Comparison of ENCODE assay signal across 24 mouse cellular contexts in the genomic region with DNA sequence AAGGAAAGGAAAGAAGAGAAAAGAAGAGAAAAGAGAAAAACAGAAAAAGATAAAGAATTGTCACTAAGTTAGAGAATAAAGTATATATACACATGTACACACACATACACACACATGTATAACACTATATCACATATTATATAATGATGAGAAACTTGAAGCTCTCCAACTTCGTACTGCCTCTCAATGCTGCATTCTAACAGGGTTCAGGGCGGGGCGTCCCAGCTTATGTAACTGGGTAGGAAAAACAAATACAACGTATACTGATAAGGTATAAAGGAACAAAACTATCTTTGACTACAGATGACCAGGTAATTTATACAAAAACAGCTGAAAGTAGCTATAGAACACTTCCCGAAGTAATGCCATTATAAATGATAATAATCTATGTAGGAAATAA. TPM values are rescaled to one million over a fixed set of nuclear protein-coding genes. Genes with fewer than 3 reads are reported as not detected.
A peak's percentile ranks its signal among the peaks of the same experiment; 100 is the strongest.
DNase-seq lines count a peak whose midpoint lies in the region; ATAC-seq and TF ChIP-seq lines count a peak whose summit lies in the region.
"Had no signal": no experiment of that assay in that cellular context is flagged by ENCODE, and none has a peak within 500 bp of the region (broad histone marks: within the 10 kb centered on the region; RNA-seq: fewer than 3 reads in every experiment).

No protein-coding gene starts in this region.

- no peaks in the 10 kb centered on the region for H3K27me3 ChIP-seq in liver, embryonic 16.5 days (ENCODE audit: control insufficient read depth, insufficient read depth, low read depth, low read length)
- no peaks in the 10 kb centered on the region for H3K27me3 ChIP-seq in liver, embryonic 12.5 days (replicated peaks)
- no peaks in the 10 kb centered on the region for H3K27me3 ChIP-seq in intestine, postnatal 0 days (replicated peaks; ENCODE audit: control insufficient read depth, insufficient read depth, low read length)
- no peaks in the 10 kb centered on the region for H3K27me3 ChIP-seq in stomach, embryonic 15.5 days (replicated peaks)
- no peaks in the 10 kb centered on the region for H3K27me3 ChIP-seq in cerebellum, adult 2 months (ENCODE audit: control insufficient read depth, insufficient read depth, low read length)
- H3K27me3 ChIP-seq: embryonic facial prominence, embryonic 13.5 days; forebrain, embryonic 12.5 days; hindbrain, embryonic 13.5 days had no signal

- no peaks in the 10 kb centered on the region for H3K36me3 ChIP-seq in liver, embryonic 16.5 days (ENCODE audit: control insufficient read depth, insufficient read depth)
- no peaks in the 10 kb centered on the region for H3K36me3 ChIP-seq in liver, embryonic 12.5 days
- H3K36me3 ChIP-seq in intestine, postnatal 0 days (ENCODE audit: control insufficient read depth, insufficient read depth) = no peaks in the 10 kb centered on the region
- H3K36me3 ChIP-seq in stomach, embryonic 15.5 days = no peaks in the 10 kb centered on the region
- H3K36me3 ChIP-seq: embryonic facial prominence, embryonic 10.5 days; embryonic facial prominence, embryonic 13.5 days; forebrain, embryonic 12.5 days; hindbrain, embryonic 10.5 days; hindbrain, embryonic 13.5 days had no signal

- H3K4me2 ChIP-seq in liver, embryonic 16.5 days (ENCODE audit: low read depth, low read length) = no peak overlapping the region
- H3K4me2 ChIP-seq in liver, embryonic 12.5 days = no peak overlapping the region
- 0 out of 2 replicates have a peak overlapping the region, but pooled peaks have one; percentile 13 for H3K4me2 ChIP-seq in intestine, postnatal 0 days (replicated peaks; ENCODE audit: low read depth)
- no peak overlapping the region for H3K4me2 ChIP-seq in stomach, embryonic 15.5 days
- H3K4me2 ChIP-seq: embryonic facial prominence, embryonic 13.5 days; forebrain, embryonic 12.5 days; heart, embryonic 11.5 days; hindbrain, embryonic 13.5 days had no signal

- ATAC-seq in liver, embryonic 16.5 days (ENCODE audit: low read depth) = 0 out of 2 replicates have a peak, but pooled peaks have one; percentile 38
- ATAC-seq in liver, embryonic 12.5 days = no peak
- ATAC-seq in intestine, postnatal 0 days = peak; percentile 70
- ATAC-seq in stomach, embryonic 15.5 days (ENCODE audit: insufficient read depth, low FRiP score, low read depth) = peak; percentile 75; the same call in 1 of the 2 replicates
- ATAC-seq: CD4-positive, CD25-positive, alpha-beta regulatory T cell, adult 4 months; forebrain, embryonic 16.5 days; hindbrain, embryonic 16.5 days had no signal

- no peak for TF ChIP-seq CTCF in intestine, postnatal 0 days (IDR thresholded peaks at IDR 0.05; ENCODE audit: low read depth)
- TF ChIP-seq CTCF in cerebellum, adult 2 months (IDR thresholded peaks at IDR 0.05; ENCODE audit: borderline replicate concordance, insufficient read depth, low read depth, low read length) = no peak

- no peak for TF ChIP-seq POLR2A in cerebellum, adult 2 months (IDR thresholded peaks at IDR 0.05; ENCODE audit: borderline replicate concordance, insufficient read depth, low read length)

- no peaks in the 10 kb centered on the region for H3K9me3 ChIP-seq in liver, embryonic 16.5 days (replicated peaks; ENCODE audit: control insufficient read depth, low read length)
- H3K9me3 ChIP-seq in liver, embryonic 12.5 days (replicated peaks) = no peaks in the 10 kb centered on the region
- H3K9me3 ChIP-seq in intestine, postnatal 0 days (ENCODE audit: control insufficient read depth) = no peaks in the 10 kb centered on the region
- H3K9me3 ChIP-seq in stomach, embryonic 15.5 days = no peaks in the 10 kb centered on the region
- H3K9me3 ChIP-seq: embryonic facial prominence, embryonic 10.5 days; embryonic facial prominence, embryonic 13.5 days; forebrain, embryonic 12.5 days; hindbrain, embryonic 10.5 days; hindbrain, embryonic 13.5 days had no signal

- H3K4me1 ChIP-seq in liver, embryonic 16.5 days (ENCODE audit: control insufficient read depth, low read depth, low read length) = no peaks in the 10 kb centered on the region
- no peaks in the 10 kb centered on the region for H3K4me1 ChIP-seq in liver, embryonic 12.5 days
- H3K4me1 ChIP-seq in intestine, postnatal 0 days (replicated peaks; ENCODE audit: control insufficient read depth, insufficient read depth, low read length) = no peaks in the 10 kb centered on the region
- H3K4me1 ChIP-seq in stomach, embryonic 15.5 days = no peaks in the 10 kb centered on the region
- H3K4me1 ChIP-seq in cerebellum, adult 2 months (ENCODE audit: control insufficient read depth, insufficient read depth, low read length) = no peaks in the 10 kb centered on the region
- H3K4me1 ChIP-seq: forebrain, embryonic 12.5 days; hindbrain, embryonic 10.5 days; hindbrain, embryonic 13.5 days had no signal

- H3K9ac ChIP-seq in liver, embryonic 16.5 days (ENCODE audit: low read depth, low read length) = no peak overlapping the region
- no peak overlapping the region for H3K9ac ChIP-seq in liver, embryonic 12.5 days
- no peak overlapping the region for H3K9ac ChIP-seq in intestine, postnatal 0 days (ENCODE audit: low read depth, low read length)
- H3K9ac ChIP-seq in stomach, embryonic 15.5 days = no peak overlapping the region
- H3K9ac ChIP-seq: embryonic facial prominence, embryonic 13.5 days; forebrain, embryonic 12.5 days; hindbrain, embryonic 13.5 days had no signal

- no peak overlapping the region for H3K4me3 ChIP-seq in liver, embryonic 16.5 days (ENCODE audit: low read depth, low read length)
- H3K4me3 ChIP-seq in liver, embryonic 12.5 days = no peak overlapping the region
- no peak overlapping the region for H3K4me3 ChIP-seq in intestine, postnatal 0 days (ENCODE audit: low read depth, low read length)
- no peak overlapping the region for H3K4me3 ChIP-seq in stomach, embryonic 15.5 days (replicated peaks)
- H3K4me3 ChIP-seq in cerebellum, adult 2 months (replicated peaks; ENCODE audit: insufficient read depth, low read depth, low read length) = no peak overlapping the region
- H3K4me3 ChIP-seq: embryonic facial prominence, embryonic 10.5 days; embryonic facial prominence, embryonic 13.5 days; erythroblast, embryonic 14.5 days; forebrain, embryonic 12.5 days; hindbrain, embryonic 10.5 days; hindbrain, embryonic 13.5 days had no signal

- H3K27ac ChIP-seq in liver, embryonic 16.5 days (ENCODE audit: low read length) = no peak overlapping the region
- H3K27ac ChIP-seq in liver, embryonic 12.5 days = no peak overlapping the region
- no peak overlapping the region for H3K27ac ChIP-seq in intestine, postnatal 0 days (ENCODE audit: low read depth, low read length)
- no peak overlapping the region for H3K27ac ChIP-seq in stomach, embryonic 15.5 days
- H3K27ac ChIP-seq in cerebellum, adult 2 months (ENCODE audit: insufficient read depth, low read length) = no peak overlapping the region
- H3K27ac ChIP-seq: embryonic facial prominence, embryonic 10.5 days; embryonic facial prominence, embryonic 13.5 days; forebrain, embryonic 12.5 days; hindbrain, embryonic 10.5 days; hindbrain, embryonic 13.5 days had no signal

- DNase-seq in cerebellum, adult 2 months = no peak
- DNase-seq in neural tube, embryonic 10.5 days (ENCODE audit: extremely low spot score, low spot score) = no peak
- DNase-seq: adrenal gland, adult 2 months; adrenal gland, postnatal 14 days; cerebellum, adult 11 months; cerebellum, adult 8-10 months; cerebellum, postnatal 10 days; cerebellum, postnatal 36 days; embryo, embryonic 11 days; gastrocnemius, postnatal 14 days had no signal

- 54% methylated on average over 5 of the region's 5 CpGs for WGBS in liver, embryonic 16.5 days (ENCODE audit: insufficient replicate concordance)
- WGBS in liver, embryonic 12.5 days (ENCODE audit: insufficient replicate concordance) = 72% methylated on average over 5 of the region's 5 CpGs
- 50% methylated on average over 5 of the region's 5 CpGs for WGBS in intestine, postnatal 0 days
- WGBS in stomach, embryonic 15.5 days = 73% methylated on average over 5 of the region's 5 CpGs
- WGBS in cerebellum, adult 2 months = 96% methylated on average over 5 of the region's 5 CpGs

RNA-seq across cellular contexts. Expression of gene Tenm3, which starts 22.2 kb away (rescaled TPM):
- 4.3 and 6.0 TPM in 2 replicates for polyA plus RNA-seq in liver, embryonic 16.5 days (2015; fragmentation: Nextera tagmentation; extraction: Ambion mirVana)
- polyA plus RNA-seq in liver, embryonic 12.5 days (2016; fragmentation: Nextera tagmentation; extraction: Ambion mirVana) = 5.3 and 5.9 TPM in 2 replicates
- polyA plus RNA-seq in intestine, postnatal 0 days (2015; fragmentation: Nextera tagmentation; extraction: Ambion mirVana) = 4.6 and 5.3 TPM in 2 replicates
- 14.6 and 16.0 TPM in 2 replicates for polyA plus RNA-seq in stomach, embryonic 15.5 days (2015; fragmentation: Nextera tagmentation; extraction: Ambion mirVana)
- 5.7 and 6.2 TPM in 2 replicates for polyA plus RNA-seq in cerebellum, adult 2 months (2012; rRNA removed)
